Mouse (Mus musculus): Measurements from ENCODE around the gene Bahd1. TPM values are rescaled to one million over a fixed set of nuclear protein-coding genes. Genes with fewer than 3 reads are reported as not detected.

Gene Bahd1
- polyA plus RNA-seq, 1 experiment from 2014 or later = 2.4 TPM

DNA sequence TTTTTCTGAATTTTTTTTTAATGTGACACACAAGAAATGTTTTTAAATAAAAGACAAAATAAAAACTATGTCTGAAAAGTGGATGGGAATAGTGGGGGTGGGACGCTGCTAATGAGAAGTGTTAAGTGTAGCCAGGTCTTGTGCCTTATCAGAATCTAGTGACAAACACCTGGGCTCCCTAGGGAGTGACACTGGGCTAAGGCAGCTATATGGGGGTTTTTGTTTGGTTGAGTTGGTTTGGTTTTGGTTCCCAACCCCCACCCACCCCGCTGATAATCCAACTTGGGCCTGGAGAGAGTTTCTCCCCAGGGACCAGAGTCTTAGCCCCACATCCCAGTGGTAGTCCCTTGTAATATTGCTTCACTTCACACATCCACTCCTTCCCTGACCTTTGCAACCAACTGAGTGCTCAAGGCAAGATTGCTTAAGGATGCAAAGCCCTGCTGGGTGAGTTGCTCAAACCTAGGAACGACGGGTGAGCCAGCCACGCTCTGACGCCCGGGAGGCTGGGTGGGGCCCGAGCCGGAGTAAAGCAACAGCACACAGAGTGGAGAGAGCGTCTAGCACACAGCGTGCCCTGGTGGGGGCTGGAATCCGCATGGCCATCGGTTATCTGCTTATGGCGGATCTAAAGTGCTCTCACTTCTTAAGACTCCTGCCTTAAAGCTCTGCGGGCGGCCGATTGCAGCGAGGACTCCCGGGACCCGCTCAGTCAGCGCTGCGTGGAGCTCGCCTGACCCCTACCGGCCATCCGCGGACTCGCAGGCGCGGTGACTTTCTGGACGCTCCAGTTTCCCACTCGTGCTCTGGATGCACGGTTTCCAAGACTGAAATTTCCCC is 17.1 kb upstream of the Bahd1 start:
- Histone ChIP-seq H3K27me3 (ENCODE audit: low read depth, poor library complexity, severe bottlenecking) (peaks cover 43% of the 10 kb centered on the region), H3K4me3 (peak overlapping the region; percentile 53), H3K4me1 (peaks cover 7% of the 10 kb centered on the region), H3K9me3 (replicated peaks) (no peaks in the 10 kb centered on the region), H3K36me3 (peaks cover 27% of the 10 kb centered on the region), H3K27ac (peak overlapping the region; percentile 62; the same call in 1 of the 2 replicates)
- peak; percentile 92 for DNase-seq (ENCODE audit: low spot score)
- WGBS = 1% methylated on average over 32 of the region's 32 CpGs

DNA sequence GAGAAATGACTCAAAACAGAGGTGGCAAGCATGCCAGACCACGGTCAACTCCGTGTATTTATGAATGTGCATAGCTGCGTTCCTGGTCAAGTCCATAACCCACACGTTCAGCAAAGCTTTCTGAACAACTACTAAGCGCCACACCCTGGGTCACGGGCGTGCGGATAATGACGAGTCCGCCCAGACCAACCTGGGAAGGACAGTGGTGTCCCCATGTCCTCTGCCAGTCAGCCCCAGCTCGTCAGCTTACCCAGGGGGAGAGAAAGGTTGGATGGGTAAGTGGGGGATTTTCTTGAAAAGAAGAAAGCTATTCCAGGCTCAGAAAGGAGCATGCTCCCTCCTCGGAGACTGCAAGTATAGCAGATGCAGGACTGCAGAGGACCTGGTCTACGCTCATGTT is 12.7 kb upstream of the Bahd1 start:
- Histone ChIP-seq H3K9me3 (replicated peaks) (no peaks in the 10 kb centered on the region), H3K4me3 (no peak overlapping the region), H3K27ac (no peak overlapping the region), H3K4me1 (peaks cover 7% of the 10 kb centered on the region), H3K36me3 (no peaks in the 10 kb centered on the region), H3K27me3 (ENCODE audit: low read depth, poor library complexity, severe bottlenecking) (peaks cover 76% of the 10 kb centered on the region)
- WGBS = 76% methylated on average over 13 of the region's 13 CpGs
- DNase-seq (ENCODE audit: low spot score) = no peak

DNA sequence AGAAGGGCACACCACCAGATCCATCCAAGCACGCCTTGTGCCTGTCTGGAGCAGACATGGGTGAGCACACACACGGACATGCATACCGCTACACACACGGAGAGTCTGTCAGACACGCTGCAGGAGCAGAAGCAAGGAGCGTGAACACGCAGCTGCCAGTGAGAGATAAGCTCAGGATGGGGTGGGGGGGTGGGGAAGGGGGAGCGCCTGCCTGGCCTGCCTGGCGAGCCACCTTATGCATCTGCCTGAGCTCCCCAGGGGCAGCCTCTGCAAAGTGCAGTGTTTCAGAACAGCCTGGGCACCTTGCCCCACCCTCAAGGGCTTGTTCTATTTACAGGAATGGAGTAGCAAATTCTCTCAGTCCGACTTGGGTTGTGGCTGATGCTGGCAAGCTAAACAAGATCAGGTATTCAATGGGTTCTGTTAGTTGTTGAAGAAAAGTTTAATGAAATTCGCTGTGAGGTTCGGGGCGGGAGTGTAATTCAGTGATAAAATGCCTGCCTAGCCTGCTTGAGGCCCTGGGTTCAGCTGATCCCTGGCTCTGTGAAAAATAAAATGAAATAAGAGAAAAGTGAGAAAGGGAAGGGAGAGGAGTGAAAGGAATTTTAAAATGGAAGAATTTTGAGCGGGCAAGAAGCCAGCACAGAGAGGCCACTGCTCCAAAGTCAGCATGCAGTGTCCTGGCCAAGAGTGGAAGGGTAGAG is 12.2 kb upstream of the Bahd1 start:
- Histone ChIP-seq H3K4me3 (no peak overlapping the region), H3K27me3 (ENCODE audit: low read depth, poor library complexity, severe bottlenecking) (peaks cover 82% of the 10 kb centered on the region), H3K4me1 (peaks cover 5% of the 10 kb centered on the region), H3K36me3 (no peaks in the 10 kb centered on the region), H3K27ac (no peak overlapping the region), H3K9me3 (replicated peaks) (no peaks in the 10 kb centered on the region)
- no peak for DNase-seq (ENCODE audit: low spot score)
- 30% methylated on average over 14 of the region's 14 CpGs for WGBS

- no peak for DNase-seq (ENCODE audit: low spot score)
- peaks cover 2% of the 10 kb centered on the region for H3K4me1 ChIP-seq
- WGBS = 90% methylated on average over 4 of the region's 4 CpGs
- H3K27ac ChIP-seq = no peak overlapping the region
- H3K9me3 ChIP-seq (replicated peaks) = no peaks in the 10 kb centered on the region
- H3K36me3 ChIP-seq = no peaks in the 10 kb centered on the region
- peaks cover 88% of the 10 kb centered on the region for H3K27me3 ChIP-seq (ENCODE audit: low read depth, poor library complexity, severe bottlenecking)
- no peak overlapping the region for H3K4me3 ChIP-seq
These were observed 9.0 kb upstream of the Bahd1 start for GRCm38 (mm10) chr2:118891173-118891572.

GRCm38 (mm10) chr2:118895990-118896913 is 3.9 kb upstream of the Bahd1 start:
- peak overlapping the region; percentile 62 for H3K27ac ChIP-seq
- WGBS = under 1% methylated on average over 38 of the region's 38 CpGs

GRCm38 (mm10) chr2:118896914-118897291 is 3.3 kb upstream of the Bahd1 start:
- DNase-seq (ENCODE audit: low spot score) = peak; percentile 61
- Histone ChIP-seq H3K4me3 (peak overlapping the region; percentile 57), H3K36me3 (no peaks in the 10 kb centered on the region), H3K27ac (peak overlapping the region; percentile 62), H3K9me3 (replicated peaks) (no peaks in the 10 kb centered on the region), H3K4me1 (peaks cover 55% of the 10 kb centered on the region), H3K27me3 (ENCODE audit: low read depth, poor library complexity, severe bottlenecking) (peaks cover 89% of the 10 kb centered on the region)
- WGBS = 2% methylated on average over 13 of the region's 13 CpGs

More at GRCm38 (mm10) chr2:118895990-118896913, 3.9 kb upstream of the Bahd1 start:
- H3K4me3 ChIP-seq = peak overlapping the region; percentile 57
- no peaks in the 10 kb centered on the region for H3K9me3 ChIP-seq (replicated peaks)
- H3K4me1 ChIP-seq = peaks cover 50% of the 10 kb centered on the region
- DNase-seq (ENCODE audit: low spot score) = peak; percentile 57
- H3K36me3 ChIP-seq = no peaks in the 10 kb centered on the region
- peaks cover 94% of the 10 kb centered on the region for H3K27me3 ChIP-seq (ENCODE audit: low read depth, poor library complexity, severe bottlenecking)

DNA sequence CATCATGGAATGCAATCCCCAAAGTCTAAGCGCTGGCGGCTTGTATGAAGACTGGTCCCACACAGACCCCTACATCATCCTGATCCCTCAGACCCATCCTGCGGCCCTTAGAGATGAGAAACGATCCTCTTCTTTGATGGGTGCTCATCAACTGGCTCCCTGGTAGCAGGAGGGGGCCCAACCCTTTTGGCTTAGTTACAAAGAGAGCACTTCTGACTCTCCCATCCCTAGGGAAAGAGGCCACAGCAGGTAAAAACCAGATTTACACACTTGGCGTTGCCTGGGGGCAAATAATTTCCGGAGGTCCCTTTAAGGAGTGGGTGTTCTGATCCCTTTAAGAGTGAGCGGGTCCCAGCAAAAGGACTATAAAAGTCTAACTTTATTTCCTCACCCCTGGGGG is 2.8 kb upstream of the Bahd1 start:
- Histone ChIP-seq H3K27me3 (ENCODE audit: low read depth, poor library complexity, severe bottlenecking) (peaks cover 87% of the 10 kb centered on the region), H3K9me3 (replicated peaks) (no peaks in the 10 kb centered on the region), H3K4me1 (peaks cover 60% of the 10 kb centered on the region), H3K36me3 (no peaks in the 10 kb centered on the region), H3K4me3 (peak overlapping the region; percentile 57), H3K27ac (no peak overlapping the region)
- peak; percentile 48 for DNase-seq (ENCODE audit: low spot score)
- WGBS = 2% methylated on average over 7 of the region's 7 CpGs

GRCm38 (mm10) chr2:118897808-118898207 is 2.4 kb upstream of the Bahd1 start:
- Histone ChIP-seq H3K36me3 (no peaks in the 10 kb centered on the region), H3K27ac (no peak overlapping the region), H3K4me3 (peak overlapping the region; percentile 57), H3K4me1 (peaks cover 64% of the 10 kb centered on the region), H3K9me3 (replicated peaks) (no peaks in the 10 kb centered on the region), H3K27me3 (ENCODE audit: low read depth, poor library complexity, severe bottlenecking) (peaks cover 87% of the 10 kb centered on the region)
- WGBS = under 1% methylated on average over 11 of the region's 11 CpGs
- DNase-seq (ENCODE audit: low spot score) = peak; percentile 45

DNA sequence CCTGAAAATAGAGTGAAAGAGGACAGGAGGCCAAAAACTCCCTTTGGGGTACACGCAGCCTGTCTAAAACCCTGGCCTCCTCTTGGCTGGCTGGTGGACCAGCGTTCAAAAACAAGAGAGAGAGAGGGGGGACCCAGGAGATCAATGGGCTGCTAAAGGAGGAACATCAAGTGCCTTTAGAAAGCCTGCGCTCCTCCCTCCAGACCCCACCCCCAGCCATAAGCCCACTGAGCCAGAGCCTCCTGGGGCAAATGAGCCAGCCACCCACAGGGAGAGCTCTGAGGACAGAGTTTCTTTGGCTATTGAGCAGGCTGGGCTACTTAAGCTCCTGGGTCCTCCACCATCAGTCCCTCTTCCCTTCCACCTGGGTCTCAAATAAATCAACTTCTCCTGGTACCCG is 1.4 kb upstream of the Bahd1 start:
- WGBS = 0% methylated on average over 4 of the region's 4 CpGs
- peaks cover 72% of the 10 kb centered on the region for H3K4me1 ChIP-seq

GRCm38 (mm10) chr2:118899306-118899705 is 871 bp upstream of the Bahd1 start:
- peak overlapping the region; percentile 79; the same call in 1 of the 2 replicates for H3K4me3 ChIP-seq
- H3K27me3 ChIP-seq (ENCODE audit: low read depth, poor library complexity, severe bottlenecking) = peaks cover 87% of the 10 kb centered on the region
- 10% methylated on average over 7 of the region's 7 CpGs for WGBS
- no peaks in the 10 kb centered on the region for H3K9me3 ChIP-seq (replicated peaks)
- no peak overlapping the region for H3K27ac ChIP-seq
- H3K4me1 ChIP-seq = peaks cover 72% of the 10 kb centered on the region
- no peaks in the 10 kb centered on the region for H3K36me3 ChIP-seq
- no peak for DNase-seq (ENCODE audit: low spot score)

More for the DNA sequence above, 1.4 kb upstream of the Bahd1 start:
- H3K27me3 ChIP-seq (ENCODE audit: low read depth, poor library complexity, severe bottlenecking) = peaks cover 87% of the 10 kb centered on the region
- H3K4me3 ChIP-seq = no peak overlapping the region
- DNase-seq (ENCODE audit: low spot score) = peak; percentile 38
- H3K27ac ChIP-seq = no peak overlapping the region
- H3K9me3 ChIP-seq (replicated peaks) = no peaks in the 10 kb centered on the region
- H3K36me3 ChIP-seq = no peaks in the 10 kb centered on the region

DNA sequence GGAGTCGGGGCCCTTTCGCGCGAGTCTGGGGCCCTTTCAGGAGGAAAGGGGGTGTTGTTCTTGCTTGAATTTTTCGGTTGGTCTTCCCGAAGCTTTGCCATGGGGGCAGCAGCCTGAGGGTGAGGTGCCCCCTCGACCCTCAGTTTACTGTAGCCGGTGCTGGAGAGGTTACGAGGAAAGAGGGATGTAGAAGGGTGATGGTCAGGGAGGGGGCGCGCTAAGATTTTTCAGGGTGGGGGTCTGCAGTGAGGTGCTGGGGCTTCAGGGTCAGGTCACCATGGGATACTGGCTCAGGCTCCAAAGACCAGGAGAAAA is 606 bp downstream of the Bahd1 start:
- peak overlapping the region; percentile 89 for H3K27ac ChIP-seq

GRCm38 (mm10) chr2:118901175-118902031 is 1.2 kb downstream of the Bahd1 start:
- DNase-seq (ENCODE audit: low spot score) = peak; percentile 96
- Histone ChIP-seq H3K9me3 (replicated peaks) (no peaks in the 10 kb centered on the region), H3K4me3 (peak overlapping the region; percentile 79), H3K27ac (peak overlapping the region; percentile 89), H3K4me1 (peaks cover 68% of the 10 kb centered on the region), H3K36me3 (no peaks in the 10 kb centered on the region), H3K27me3 (ENCODE audit: low read depth, poor library complexity, severe bottlenecking) (peaks cover 74% of the 10 kb centered on the region)
- 0% methylated on average over 85 of the region's 120 CpGs for WGBS

More for the DNA sequence above, 606 bp downstream of the Bahd1 start:
- no peak for DNase-seq (ENCODE audit: low spot score)
- Histone ChIP-seq H3K4me3 (peak overlapping the region; percentile 79), H3K27me3 (ENCODE audit: low read depth, poor library complexity, severe bottlenecking) (peaks cover 80% of the 10 kb centered on the region), H3K4me1 (peaks cover 72% of the 10 kb centered on the region), H3K36me3 (no peaks in the 10 kb centered on the region), H3K9me3 (replicated peaks) (no peaks in the 10 kb centered on the region)
- 0% methylated on average over 11 of the region's 11 CpGs for WGBS
